Mouse (Mus musculus) liver, embryonic 12.5 days (tissue): ENCODE results near the gene Zbtb3. TPM values are rescaled to one million over a fixed set of nuclear protein-coding genes. Genes with fewer than 3 reads are reported as not detected.

Source experiments
- ATAC-seq: fragments of 200-750 bp; cut with Nextera tagmentation; 2 replicates; pipeline ENCODE4 v1.8.0; 2017; ENCODE audit warnings: moderate number of reproducible peaks, mild to moderate bottlenecking, moderate library complexity
- H3K27ac ChIP-seq: fragments of 300-500 bp; sonication (generic); 2 replicates; pipeline ENCODE4 v1.5.1; 2016; ENCODE audit warnings: mild to moderate bottlenecking
- H3K27me3 ChIP-seq: fragments of 300-500 bp; sonication (generic); replicated peaks from 2 replicates; pipeline ENCODE4 v1.6.1; 2016; ENCODE audit warnings: mild to moderate bottlenecking, moderate library complexity
- H3K36me3 ChIP-seq: fragments of 300-500 bp; sonication (generic); 2 replicates; pipeline ENCODE4 v1.6.1; 2016; ENCODE audit warnings: mild to moderate bottlenecking, moderate library complexity
- H3K4me1 ChIP-seq: fragments of 300-500 bp; sonication (generic); 2 replicates; pipeline ENCODE4 v1.6.1; 2016
- H3K4me2 ChIP-seq: fragments of 300-500 bp; sonication (generic); 2 replicates; pipeline ENCODE4 v1.6.1; 2016; ENCODE audit warnings: mild to moderate bottlenecking, moderate library complexity
- H3K4me3 ChIP-seq: fragments of 300-500 bp; sonication (generic); 2 replicates; pipeline ENCODE4 v1.5.1; 2016; ENCODE audit warnings: mild to moderate bottlenecking, moderate library complexity
- H3K9ac ChIP-seq: fragments of 300-500 bp; sonication (generic); 2 replicates; pipeline ENCODE4 v1.6.1; 2016; ENCODE audit warnings: mild to moderate bottlenecking, moderate library complexity
- H3K9me3 ChIP-seq: fragments of 300-500 bp; sonication (generic); replicated peaks from 2 replicates; pipeline ENCODE4 v1.6.1; 2016; ENCODE audit warnings: mild to moderate bottlenecking, moderate library complexity
- WGBS: fragments of 180-500 bp; shearing (Covaris S2); methylation state at CpG from one replicate; pipeline ENCODE4 v1.1.7; 2016; ENCODE audit not compliant: insufficient replicate concordance; 5-methylcytosine and 5-hydroxymethylcytosine counted together
- polyA plus RNA-seq: library from polyadenylated mRNA; unstranded; fragments of >200 nt; fragmentation: Nextera tagmentation; extraction: Ambion mirVana; gene quantifications from 2 replicates; pipeline ENCODE4 v1.2.1, GENCODE M21; 2016

The Zbtb3 gene
- polyA plus RNA-seq, 1 experiment from 2014 or later = 2.8 TPM

- H3K9ac ChIP-seq = peak within 1 kb of the TSS; percentile 96
- ATAC-seq = peak; percentile 86
- H3K27me3 ChIP-seq = no peaks in the 10 kb centered on the region
- H3K9me3 ChIP-seq = no peaks in the 10 kb centered on the region
- H3K27ac ChIP-seq = peak within 1 kb of the TSS; percentile 99
- peaks cover 53% of the 10 kb centered on the region for H3K4me1 ChIP-seq
- peak within 1 kb of the TSS; percentile 99 for H3K4me2 ChIP-seq
- peak within 1 kb of the TSS; percentile 74 for H3K4me3 ChIP-seq
- 2% methylated on average over 68 of the region's 68 CpGs for WGBS
- H3K36me3 ChIP-seq = peaks cover 55% of the 10 kb centered on the region
Observed at GRCm38 (mm10) chr19:8774086-8774835, 28.1 kb upstream of the Zbtb3 start, which contains the start of gene Tmem179b. TSS of gene Tmem179b (minus strand) at chr19:8774467.

- H3K27ac ChIP-seq = peak overlapping the region; percentile 99
- H3K9ac ChIP-seq = peak overlapping the region; percentile 96
- H3K27me3 ChIP-seq = no peaks in the 10 kb centered on the region
- H3K4me1 ChIP-seq = peaks cover 53% of the 10 kb centered on the region
- H3K9me3 ChIP-seq = no peaks in the 10 kb centered on the region
- H3K36me3 ChIP-seq = peaks cover 53% of the 10 kb centered on the region
- H3K4me3 ChIP-seq = peak overlapping the region; percentile 74
- no peak for ATAC-seq
- peak overlapping the region; percentile 99 for H3K4me2 ChIP-seq
- 6% methylated on average over 20 of the region's 20 CpGs for WGBS
Observed at GRCm38 (mm10) chr19:8774951-8775421, 27.4 kb upstream of the Zbtb3 start.

GRCm38 (mm10) chr19:8786008-8786781, 16.2 kb upstream of the Zbtb3 start, which contains the start of gene Taf6l:
TSS of gene Taf6l (minus strand) at chr19:8786417.
- H3K4me2 ChIP-seq = peak within 1 kb of the TSS; percentile 74
- peak within 1 kb of the TSS; percentile 73 for H3K4me3 ChIP-seq
- H3K27ac ChIP-seq = peak within 1 kb of the TSS; percentile 82
- under 1% methylated on average over 32 of the region's 32 CpGs for WGBS
- no peaks in the 10 kb centered on the region for H3K9me3 ChIP-seq
- peak; percentile 99 for ATAC-seq
- H3K36me3 ChIP-seq = peaks cover 35% of the 10 kb centered on the region
- peaks cover 17% of the 10 kb centered on the region for H3K4me1 ChIP-seq
- H3K27me3 ChIP-seq = no peaks in the 10 kb centered on the region
- peak within 1 kb of the TSS; percentile 80 for H3K9ac ChIP-seq

- H3K9ac ChIP-seq = no peak overlapping the region
- no peak for ATAC-seq
- H3K9me3 ChIP-seq = peaks cover 6% of the 10 kb centered on the region; the same call in 1 of the 2 replicates
- H3K27ac ChIP-seq = 0 out of 2 replicates have a peak overlapping the region, but pooled peaks have one; percentile 7
- H3K36me3 ChIP-seq = peaks cover 26% of the 10 kb centered on the region
- H3K27me3 ChIP-seq = no peaks in the 10 kb centered on the region
- no peak overlapping the region for H3K4me2 ChIP-seq
- no peak overlapping the region for H3K4me3 ChIP-seq
- 46% methylated on average over 3 of the region's 3 CpGs for WGBS
- H3K4me1 ChIP-seq = peaks cover 17% of the 10 kb centered on the region
Observed at GRCm38 (mm10) chr19:8788521-8788920, 13.8 kb upstream of the Zbtb3 start.

- Histone ChIP-seq H3K4me1 (peaks cover 17% of the 10 kb centered on the region), H3K9me3 (peaks cover 9% of the 10 kb centered on the region; the same call in 1 of the 2 replicates), H3K4me3 (no peak overlapping the region), H3K36me3 (peaks cover 26% of the 10 kb centered on the region), H3K9ac (no peak overlapping the region), H3K27ac (0 out of 2 replicates have a peak overlapping the region, but pooled peaks have one; percentile 7), H3K4me2 (no peak overlapping the region), H3K27me3 (no peaks in the 10 kb centered on the region)
- no peak for ATAC-seq
- 61% methylated on average over 1 of the region's 1 CpGs for WGBS
Observed at GRCm38 (mm10) chr19:8789171-8789570, 13.2 kb upstream of the Zbtb3 start.

GRCm38 (mm10) chr19:8790171-8790570, 12.2 kb upstream of the Zbtb3 start:
- Histone ChIP-seq H3K4me1 (peaks cover 12% of the 10 kb centered on the region), H3K36me3 (peaks cover 36% of the 10 kb centered on the region), H3K9me3 (peaks cover 9% of the 10 kb centered on the region; the same call in 1 of the 2 replicates), H3K4me3 (no peak overlapping the region), H3K27me3 (no peaks in the 10 kb centered on the region), H3K4me2 (no peak overlapping the region), H3K27ac (no peak overlapping the region), H3K9ac (no peak overlapping the region)
- WGBS = 74% methylated on average over 7 of the region's 7 CpGs
- ATAC-seq = no peak

GRCm38 (mm10) chr19:8798264-8798946, 4.0 kb upstream of the Zbtb3 start, which contains the start of gene Polr2g:
TSS of gene Polr2g (minus strand) at chr19:8798577.
- Histone ChIP-seq H3K4me2 (peak within 1 kb of the TSS; percentile 81), H3K36me3 (peaks cover 30% of the 10 kb centered on the region), H3K9me3 (peaks cover 4% of the 10 kb centered on the region; the same call in 1 of the 2 replicates), H3K27me3 (no peaks in the 10 kb centered on the region), H3K27ac (peak within 1 kb of the TSS; percentile 72), H3K4me1 (peaks cover 40% of the 10 kb centered on the region), H3K9ac (peak within 1 kb of the TSS; percentile 74), H3K4me3 (peak within 1 kb of the TSS; percentile 76)
- WGBS = under 1% methylated on average over 25 of the region's 25 CpGs
- peak; percentile 64 for ATAC-seq

GRCm38 (mm10) chr19:8798947-8799315, 3.4 kb upstream of the Zbtb3 start:
- peak overlapping the region; percentile 76 for H3K4me3 ChIP-seq
- peaks cover 45% of the 10 kb centered on the region for H3K4me1 ChIP-seq
- H3K27me3 ChIP-seq = no peaks in the 10 kb centered on the region
- H3K36me3 ChIP-seq = peaks cover 25% of the 10 kb centered on the region
- no peak overlapping the region for H3K27ac ChIP-seq
- no peaks in the 10 kb centered on the region for H3K9me3 ChIP-seq
- ATAC-seq = no peak
- H3K9ac ChIP-seq = peak overlapping the region; percentile 74; the same call in 1 of the 2 replicates
- peak overlapping the region; percentile 81 for H3K4me2 ChIP-seq

GRCm38 (mm10) chr19:8803204-8803780, 937 bp downstream of the Zbtb3 start:
- H3K4me3 ChIP-seq = peak overlapping the region; percentile 67
- peaks cover 35% of the 10 kb centered on the region for H3K4me1 ChIP-seq
- no peaks in the 10 kb centered on the region for H3K9me3 ChIP-seq
- no peaks in the 10 kb centered on the region for H3K27me3 ChIP-seq
- WGBS = 65% methylated on average over 9 of the region's 9 CpGs
- H3K4me2 ChIP-seq = peak overlapping the region; percentile 81
- peaks cover 34% of the 10 kb centered on the region for H3K36me3 ChIP-seq
- ATAC-seq = no peak
- H3K27ac ChIP-seq = peak overlapping the region; percentile 78
- peak overlapping the region; percentile 34 for H3K9ac ChIP-seq

GRCm38 (mm10) chr19:8803879-8804660, 1.7 kb downstream of the Zbtb3 start:
- no peak overlapping the region for H3K4me3 ChIP-seq
- no peak overlapping the region for H3K9ac ChIP-seq
- no peaks in the 10 kb centered on the region for H3K9me3 ChIP-seq
- H3K36me3 ChIP-seq = peaks cover 42% of the 10 kb centered on the region
- H3K4me2 ChIP-seq = peak overlapping the region; percentile 81; the same call in 1 of the 2 replicates
- peak overlapping the region; percentile 78 for H3K27ac ChIP-seq
- ATAC-seq = no peak
- H3K27me3 ChIP-seq = no peaks in the 10 kb centered on the region
- WGBS = 63% methylated on average over 11 of the region's 11 CpGs
- H3K4me1 ChIP-seq = peaks cover 30% of the 10 kb centered on the region
